Mouse (Mus musculus): ENCODE results near the gene Tead3.

GRCm38 (mm10) chr17:28344050-28344607 lies 6.5 kb downstream of the Tead3 start:
- TF ChIP-seq POLR2A (IDR thresholded peaks at IDR 0.05; ENCODE audit: borderline replicate concordance, low read depth, low read length) (no peak), CTCF (IDR thresholded peaks at IDR 0.05; ENCODE audit: low read depth, low read length) (no peak)

All from bone marrow macrophage, adult 2 months (primary cell).